Mouse (Mus musculus) CH12.LX (cell line): ENCODE measurements around the gene Sf3a2. TPM values are rescaled to one million over a fixed set of nuclear protein-coding genes. Genes with fewer than 3 reads are reported as not detected.

ENCODE experiments used
- DNase-seq: peaks from one replicate; pipeline ENCODE4 v3.0.0-alpha.2; 2013; ENCODE audit errors: extremely low read depth
- H3K27ac ChIP-seq: 2 replicates; pipeline ENCODE4 v1.5.1; 2012; ENCODE audit warnings: low read depth, mild to moderate bottlenecking, control low read depth, moderate library complexity; ENCODE audit not compliant: insufficient read depth
- H3K27me3 ChIP-seq: replicated peaks from 2 replicates; pipeline ENCODE3; 2012; ENCODE audit warnings: inconsistent platforms
- H3K36me3 ChIP-seq, 2 experiments: replicated peaks in 1 of 2; 2 replicates each; pipeline versions ENCODE3 to v1.6.1; 2012; ENCODE audit warnings: inconsistent platforms in 1 of 2, low read length in 1 of 2, mild to moderate bottlenecking in 1 of 2, mixed read lengths in 1 of 2, moderate library complexity in 1 of 2; ENCODE audit not compliant: control insufficient read depth in 1 of 2, insufficient read depth in 1 of 2
- H3K4me1 ChIP-seq, 2 experiments: 2 replicates each; pipeline ENCODE4 v1.6.1; 2012; ENCODE audit warnings: inconsistent platforms in 1 of 2, moderate library complexity in 1 of 2; ENCODE audit not compliant: insufficient read depth in 2 of 2, control insufficient read depth in 1 of 2
- H3K4me2 ChIP-seq: 2 replicates; pipeline ENCODE4 v1.6.1; 2012; ENCODE audit warnings: low read depth, mild to moderate bottlenecking, control low read depth; ENCODE audit not compliant: poor library complexity, insufficient read depth, severe bottlenecking
- H3K4me3 ChIP-seq, 3 experiments: fragments of 150-350 bp in 1 of 3; sonication (generic) in 1 of 3; replicated peaks in 1 of 3; 2 replicates each; pipeline versions ENCODE3 to v1.5.1; 2011 to 2012; ENCODE audit warnings: low read depth in 2 of 3, low read length in 2 of 3, mild to moderate bottlenecking in 2 of 3, moderate library complexity in 2 of 3, control low read depth in 1 of 3, improper control_type of control experiment in 1 of 3, inconsistent platforms in 1 of 3, mixed read lengths in 1 of 3; ENCODE audit not compliant: poor library complexity in 1 of 3
- H3K79me2 ChIP-seq: replicated peaks from 2 replicates; pipeline ENCODE4 v1.6.1; 2012; ENCODE audit warnings: mild to moderate bottlenecking, moderate library complexity; ENCODE audit not compliant: control insufficient read depth, poor library complexity, insufficient read depth, severe bottlenecking; ENCODE audit errors: extremely low read depth
- H3K9ac ChIP-seq: 2 replicates; pipeline ENCODE4 v1.6.1; 2012; ENCODE audit warnings: low read depth, mild to moderate bottlenecking, control low read depth, moderate library complexity; ENCODE audit not compliant: insufficient read depth
- H3K9me3 ChIP-seq: replicated peaks from 2 replicates; pipeline ENCODE3; 2012; ENCODE audit warnings: low read length, inconsistent platforms, mixed read lengths
- CHD1 ChIP-seq: IDR thresholded peaks from 2 replicates; pipeline ENCODE4 v1.6.1; 2012; ENCODE audit warnings: low read depth, low read length, improper control_type of control experiment, inconsistent platforms
- E2F4 ChIP-seq: IDR thresholded peaks from 2 replicates; pipeline ENCODE4 v1.6.1; 2011; ENCODE audit warnings: low read depth, low read length, improper control_type of control experiment; ENCODE audit not compliant: insufficient replicate concordance
- IRF4 ChIP-seq: IDR thresholded peaks from 2 replicates; pipeline ENCODE4 v1.6.1; 2014; ENCODE audit warnings: low read depth, mild to moderate bottlenecking, inconsistent platforms, low read length, improper control_type of control experiment
- JUN ChIP-seq: IDR thresholded peaks from 2 replicates; pipeline ENCODE4 v1.6.1; 2011; ENCODE audit warnings: low read depth, mild to moderate bottlenecking, low read length, improper control_type of control experiment, moderate library complexity; ENCODE audit not compliant: insufficient read depth
- KAT2A ChIP-seq: IDR thresholded peaks from 2 replicates; pipeline ENCODE4 v1.6.1; 2012; ENCODE audit warnings: low read length, improper control_type of control experiment, inconsistent platforms; ENCODE audit not compliant: insufficient replicate concordance
- MAFK ChIP-seq: IDR thresholded peaks from 2 replicates; pipeline ENCODE4 v1.6.1; 2011; ENCODE audit warnings: low read length, improper control_type of control experiment; ENCODE audit not compliant: insufficient replicate concordance
- MAZ ChIP-seq: IDR thresholded peaks from 2 replicates; pipeline ENCODE4 v1.6.1; 2012; ENCODE audit warnings: low read depth, mild to moderate bottlenecking, inconsistent platforms, low read length, improper control_type of control experiment, moderate library complexity
- PAX5 ChIP-seq: IDR thresholded peaks from 2 replicates; pipeline ENCODE4 v1.6.1; 2012; ENCODE audit warnings: low read length, inconsistent platforms, mixed read lengths
- POLR2A ChIP-seq: IDR thresholded peaks from 2 replicates; pipeline ENCODE4 v1.6.1; 2011; ENCODE audit warnings: low read depth, mild to moderate bottlenecking, improper control_type of control experiment, low read length
- USF2 ChIP-seq: conservative IDR thresholded peaks from 2 replicates; pipeline ENCODE4 v1.6.1; 2011; ENCODE audit warnings: low read depth, low read length, improper control_type of control experiment
- ZMIZ1 ChIP-seq: IDR thresholded peaks from 2 replicates; pipeline ENCODE4 v1.6.1; 2012; ENCODE audit warnings: low read depth, mild to moderate bottlenecking, inconsistent platforms, low read length, improper control_type of control experiment
- ZNF384 ChIP-seq: IDR thresholded peaks from 2 replicates; pipeline ENCODE4 v1.6.1; 2012; ENCODE audit warnings: low read depth, low read length, improper control_type of control experiment, inconsistent platforms
- dilution Hi-C: fragments of 300-500 bp; cut with MboI; formaldehyde crosslinking; loops from 2 replicates; pipeline ENCODE4 v1.14.3; 2020; ENCODE audit warnings: low sequenced_read_pairs; ENCODE audit not compliant: extremely low pct_unique_long_range_greater_than_20kb, extremely low pct_ligation_motif_present
- in situ Hi-C: fragments of 300-500 bp; cut with MboI; formaldehyde crosslinking; loops from 3 replicates; pipeline ENCODE4 v1.14.3; 2019; ENCODE audit warnings: low sequenced_read_pairs, low pct_ligation_motif_present, low pct_unique_long_range_greater_than_20kb, mixed read lengths
- polyA plus RNA-seq: library from polyadenylated mRNA; unstranded; fragments of >175 nt; gene quantifications from 2 replicates; pipeline ENCODE4 v1.2.1, GENCODE M21; 2012; ENCODE audit warnings: low read depth; ENCODE audit not compliant: insufficient read length
- total RNA-seq, 2 experiments: library from RNA; depleted of rRNA; stranded (reverse); fragments of 300-350 nt in 1 of 2; fragments of >200 nt in 1 of 2; gene quantifications; 2 replicates each; pipeline ENCODE4 v1.2.3; 2012 to 2014

The Sf3a2 gene
- total and polyA plus RNA-seq, 3 experiments, result 12.4 to 153 (median 29.0) TPM

GRCm38 (mm10) chr10:80845732-80846131 is 47.7 kb downstream of the Sf3a2 start:
- Histone ChIP-seq H3K9me3 (no peaks in the 10 kb centered on the region), H3K27ac (no peak overlapping the region), H3K4me3 (no peak overlapping the region)
- in situ Hi-C loops, result no loop called here
- TF ChIP-seq E2F4, result no peak
- no peak for TF ChIP-seq JUN
- TF ChIP-seq, all 38 proteins: peak for 0
- Histone ChIP-seq H3K36me3 (peaks cover 0 to 17% of the 10 kb centered on the region in 2 experiments), H3K4me2 (no peak overlapping the region), H3K9ac (no peak overlapping the region), H3K27me3 (peaks cover 43% of the 10 kb centered on the region), H3K4me1 (peaks cover 6 to 19% of the 10 kb centered on the region in 2 experiments), H3K79me2 (no peaks in the 10 kb centered on the region)
- dilution Hi-C loops, result no loop called here
- DNase-seq, result no peak

GRCm38 (mm10) chr10:80848571-80848970 is 50.6 kb downstream of the Sf3a2 start:
- Histone ChIP-seq H3K9ac (no peak overlapping the region), H3K9me3 (no peaks in the 10 kb centered on the region), H3K4me1 (peaks cover 6 to 22% of the 10 kb centered on the region in 2 experiments), H3K79me2 (no peaks in the 10 kb centered on the region), H3K27me3 (peaks cover 19% of the 10 kb centered on the region), H3K4me3 (no peak overlapping the region), H3K36me3 (peaks cover 20 to 43% of the 10 kb centered on the region in 2 experiments)
- peak; percentile 88 for DNase-seq
- in situ Hi-C loops, result no loop called here
- dilution Hi-C loops, result no loop called here
- TF ChIP-seq USF2 (no peak), MAFK (no peak), ZMIZ1 (no peak), MAZ (no peak), PAX5 (no peak), POLR2A (no peak), ZNF384 (no peak), CHD1 (no peak), IRF4 (no peak), KAT2A (no peak)
- TF ChIP-seq, all 38 proteins: peak for 0
- no peak overlapping the region for H3K27ac ChIP-seq
- H3K4me2 ChIP-seq, result no peak overlapping the region

Other genes with a start within 250 kb of the Sf3a2 start
Only the 20 nearest of the 27 such genes appear.
- 5.0 and 8.0 TPM in 2 replicates for gene Adat3, start 195.3 kb upstream of the Sf3a2 start, total RNA-seq (2012; rRNA removed)
- gene Adat3, start 195.3 kb upstream of the Sf3a2 start, total RNA-seq (2014; rRNA removed), result 5.8 and 6.6 TPM in 2 replicates
- gene Adat3, start 195.3 kb upstream of the Sf3a2 start, polyA plus RNA-seq, result 6.3 and 6.7 TPM in 2 replicates
- 1.8 and 2.2 TPM in 2 replicates for gene Gm49322, start 192.2 kb upstream of the Sf3a2 start, total RNA-seq (2012; rRNA removed)
- 0.20 and 0.28 TPM in 2 replicates for gene Gm49322, start 192.2 kb upstream of the Sf3a2 start, total RNA-seq (2014; rRNA removed)
- gene Gm49322, start 192.2 kb upstream of the Sf3a2 start, polyA plus RNA-seq, result 0.97 and 1.1 TPM in 2 replicates
- gene Csnk1g2, start 175.4 kb upstream of the Sf3a2 start, total RNA-seq (2012; rRNA removed), result 44.1 and 50.3 TPM in 2 replicates
- gene Csnk1g2, start 175.4 kb upstream of the Sf3a2 start, total RNA-seq (2014; rRNA removed), result 44.3 and 50.1 TPM in 2 replicates
- 55.9 and 59.0 TPM in 2 replicates for gene Csnk1g2, start 175.4 kb upstream of the Sf3a2 start, polyA plus RNA-seq
- gene Btbd2, start 141.1 kb upstream of the Sf3a2 start, total RNA-seq (2012; rRNA removed), result 19.3 and 26.2 TPM in 2 replicates
- 10.0 and 11.1 TPM in 2 replicates for gene Btbd2, start 141.1 kb upstream of the Sf3a2 start, total RNA-seq (2014; rRNA removed)
- gene Btbd2, start 141.1 kb upstream of the Sf3a2 start, polyA plus RNA-seq, result 18.8 and 19.4 TPM in 2 replicates
- gene Mknk2, start 120.1 kb upstream of the Sf3a2 start, total RNA-seq (2012; rRNA removed), result 91.5 and 110 TPM in 2 replicates
- gene Mknk2, start 120.1 kb upstream of the Sf3a2 start, total RNA-seq (2014; rRNA removed), result 121 and 138 TPM in 2 replicates
- 175 and 199 TPM in 2 replicates for gene Mknk2, start 120.1 kb upstream of the Sf3a2 start, polyA plus RNA-seq
- gene Mob3a, start 96.2 kb upstream of the Sf3a2 start, total RNA-seq (2012; rRNA removed), result 56.9 and 71.7 TPM in 2 replicates
- gene Mob3a, start 96.2 kb upstream of the Sf3a2 start, total RNA-seq (2014; rRNA removed), result 65.2 and 71.4 TPM in 2 replicates
- gene Mob3a, start 96.2 kb upstream of the Sf3a2 start, polyA plus RNA-seq, result 75.0 and 84.2 TPM in 2 replicates
- 8.1 and 9.6 TPM in 2 replicates for gene Izumo4, start 96.0 kb upstream of the Sf3a2 start, total RNA-seq (2012; rRNA removed)
- 2.7 and 4.3 TPM in 2 replicates for gene Izumo4, start 96.0 kb upstream of the Sf3a2 start, total RNA-seq (2014; rRNA removed)
- gene Izumo4, start 96.0 kb upstream of the Sf3a2 start, polyA plus RNA-seq, result 5.9 TPM in 2 replicates
- 48.1 and 49.4 TPM in 2 replicates for gene Ap3d1, start 55.9 kb upstream of the Sf3a2 start, total RNA-seq (2012; rRNA removed)
- 24.2 and 28.4 TPM in 2 replicates for gene Ap3d1, start 55.9 kb upstream of the Sf3a2 start, total RNA-seq (2014; rRNA removed)
- gene Ap3d1, start 55.9 kb upstream of the Sf3a2 start, polyA plus RNA-seq, result 46.5 and 57.0 TPM in 2 replicates
- gene Dot1l, start 43.0 kb upstream of the Sf3a2 start, total RNA-seq (2012; rRNA removed), result 13.3 and 15.5 TPM in 2 replicates
- 2.7 and 3.3 TPM in 2 replicates for gene Dot1l, start 43.0 kb upstream of the Sf3a2 start, total RNA-seq (2014; rRNA removed)
- gene Dot1l, start 43.0 kb upstream of the Sf3a2 start, polyA plus RNA-seq, result 30.9 and 43.8 TPM in 2 replicates
- gene Plekhj1, start 428 bp downstream of the Sf3a2 start, total RNA-seq (2012; rRNA removed), result 63.8 and 81.8 TPM in 2 replicates
- 51.5 and 63.4 TPM in 2 replicates for gene Plekhj1, start 428 bp downstream of the Sf3a2 start, total RNA-seq (2014; rRNA removed)
- 119 and 123 TPM in 2 replicates for gene Plekhj1, start 428 bp downstream of the Sf3a2 start, polyA plus RNA-seq
- 0.59 and 0.71 TPM in 2 replicates for gene Amh, start 7.0 kb downstream of the Sf3a2 start, total RNA-seq (2012; rRNA removed)
- 0.43 TPM in 1 of 2 replicates, not detected in the other for gene Amh, start 7.0 kb downstream of the Sf3a2 start, total RNA-seq (2014; rRNA removed)
- 0.78 and 1.1 TPM in 2 replicates for gene Amh, start 7.0 kb downstream of the Sf3a2 start, polyA plus RNA-seq
- 0.34 and 0.72 TPM in 2 replicates for gene Jsrp1, start 15.3 kb downstream of the Sf3a2 start, total RNA-seq (2012; rRNA removed)
- 0.30 and 0.35 TPM in 2 replicates for gene Jsrp1, start 15.3 kb downstream of the Sf3a2 start, total RNA-seq (2014; rRNA removed)
- 0.95 and 1.1 TPM in 2 replicates for gene Jsrp1, start 15.3 kb downstream of the Sf3a2 start, polyA plus RNA-seq
- 899 and 966 TPM in 2 replicates for gene Oaz1, start 28.5 kb downstream of the Sf3a2 start, total RNA-seq (2012; rRNA removed)
- 792 and 1,081 TPM in 2 replicates for gene Oaz1, start 28.5 kb downstream of the Sf3a2 start, total RNA-seq (2014; rRNA removed)
- 646 and 664 TPM in 2 replicates for gene Oaz1, start 28.5 kb downstream of the Sf3a2 start, polyA plus RNA-seq
- gene Lingo3, start 45.8 kb downstream of the Sf3a2 start, total RNA-seq (2012; rRNA removed), result 0.08 and 0.21 TPM in 2 replicates
- not detected in 2 replicates for gene Lingo3, start 45.8 kb downstream of the Sf3a2 start, total RNA-seq (2014; rRNA removed)
- gene Lingo3, start 45.8 kb downstream of the Sf3a2 start, polyA plus RNA-seq, result not detected in 2 replicates
- gene Lsm7, start 57.0 kb downstream of the Sf3a2 start, total RNA-seq (2012; rRNA removed), result 374 and 409 TPM in 2 replicates
- 411 and 435 TPM in 2 replicates for gene Lsm7, start 57.0 kb downstream of the Sf3a2 start, total RNA-seq (2014; rRNA removed)
- gene Lsm7, start 57.0 kb downstream of the Sf3a2 start, polyA plus RNA-seq, result 171 and 198 TPM in 2 replicates
- gene Sppl2b, start 57.1 kb downstream of the Sf3a2 start, total RNA-seq (2012; rRNA removed), result 19.0 and 23.7 TPM in 2 replicates
- 12.3 and 13.8 TPM in 2 replicates for gene Sppl2b, start 57.1 kb downstream of the Sf3a2 start, total RNA-seq (2014; rRNA removed)
- 24.1 and 30.0 TPM in 2 replicates for gene Sppl2b, start 57.1 kb downstream of the Sf3a2 start, polyA plus RNA-seq
- gene Tmprss9, start 73.7 kb downstream of the Sf3a2 start, total RNA-seq (2012; rRNA removed), result 0.04 TPM in 1 of 2 replicates, not detected in the other
- not detected in 2 replicates for gene Tmprss9, start 73.7 kb downstream of the Sf3a2 start, total RNA-seq (2014; rRNA removed)
- gene Tmprss9, start 73.7 kb downstream of the Sf3a2 start, polyA plus RNA-seq, result 0.07 TPM in 1 of 2 replicates, not detected in the other
- gene Timm13, start 102.8 kb downstream of the Sf3a2 start, total RNA-seq (2012; rRNA removed), result 279 and 313 TPM in 2 replicates
- 137 and 139 TPM in 2 replicates for gene Timm13, start 102.8 kb downstream of the Sf3a2 start, total RNA-seq (2014; rRNA removed)
- gene Timm13, start 102.8 kb downstream of the Sf3a2 start, polyA plus RNA-seq, result 292 and 344 TPM in 2 replicates
- 23.6 and 25.8 TPM in 2 replicates for gene Lmnb2, start 120.0 kb downstream of the Sf3a2 start, total RNA-seq (2012; rRNA removed)
- gene Lmnb2, start 120.0 kb downstream of the Sf3a2 start, total RNA-seq (2014; rRNA removed), result 22.2 and 23.7 TPM in 2 replicates
- 20.7 and 23.6 TPM in 2 replicates for gene Lmnb2, start 120.0 kb downstream of the Sf3a2 start, polyA plus RNA-seq
- 36.2 and 52.5 TPM in 2 replicates for gene Gadd45b, start 131.9 kb downstream of the Sf3a2 start, total RNA-seq (2012; rRNA removed)
- gene Gadd45b, start 131.9 kb downstream of the Sf3a2 start, total RNA-seq (2014; rRNA removed), result 19.3 and 24.4 TPM in 2 replicates
- gene Gadd45b, start 131.9 kb downstream of the Sf3a2 start, polyA plus RNA-seq, result 14.9 and 16.4 TPM in 2 replicates